Mouse (Mus musculus) G1E-ER4 (cell line): ENCODE data around the gene Pik3c2g. TPM values are rescaled to one million over a fixed set of nuclear protein-coding genes. Genes with fewer than 3 reads are reported as not detected.

Experiments
- GATA1 ChIP-seq: IDR thresholded peaks from one replicate; pipeline ENCODE4 v1.8.0; 2012; ENCODE audit warnings: low read length, inconsistent platforms
- polyA plus RNA-seq: library from polyadenylated mRNA; stranded (reverse); fragments of >175 nt; gene quantifications from 2 replicates; pipeline ENCODE4 v1.2.3, GENCODE M21; 2012

Gene Pik3c2g
- polyA plus RNA-seq, 1 experiment: not detected

- no peak for TF ChIP-seq GATA1
Observed at GRCm38 (mm10) chr6:139908997-139909669, 322.1 kb downstream of the Pik3c2g start.

- no peak for TF ChIP-seq GATA1
Observed at GRCm38 (mm10) chr6:139928766-139929165, 341.7 kb downstream of the Pik3c2g start.

- TF ChIP-seq GATA1: no peak
Observed at GRCm38 (mm10) chr6:139934861-139935260, 347.8 kb downstream of the Pik3c2g start.

- TF ChIP-seq GATA1: no peak
Observed at GRCm38 (mm10) chr6:139947106-139947879, 360.3 kb downstream of the Pik3c2g start.

GRCm38 (mm10) chr6:139953596-139953995, 366.6 kb downstream of the Pik3c2g start:
- no peak for TF ChIP-seq GATA1

- TF ChIP-seq GATA1: no peak
Observed at GRCm38 (mm10) chr6:139957531-139958241, 370.7 kb downstream of the Pik3c2g start.

GRCm38 (mm10) chr6:139963775-139964174, 376.8 kb downstream of the Pik3c2g start:
- no peak for TF ChIP-seq GATA1

GRCm38 (mm10) chr6:139964895-139965294, 377.9 kb downstream of the Pik3c2g start:
- TF ChIP-seq GATA1: no peak

- TF ChIP-seq GATA1: no peak
Observed at GRCm38 (mm10) chr6:139966684-139967083, 379.7 kb downstream of the Pik3c2g start.

- no peak for TF ChIP-seq GATA1
Observed at GRCm38 (mm10) chr6:139971608-139972298, 384.7 kb downstream of the Pik3c2g start.

GRCm38 (mm10) chr6:139974668-139975067, 387.6 kb downstream of the Pik3c2g start:
- no peak for TF ChIP-seq GATA1

GRCm38 (mm10) chr6:139978114-139978513, 391.1 kb downstream of the Pik3c2g start:
- no peak for TF ChIP-seq GATA1

GRCm38 (mm10) chr6:139981061-139981460, 394.0 kb downstream of the Pik3c2g start:
- TF ChIP-seq GATA1: no peak

GRCm38 (mm10) chr6:139984069-139984468, 397.0 kb downstream of the Pik3c2g start:
- TF ChIP-seq GATA1: no peak

- no peak for TF ChIP-seq GATA1
Observed at GRCm38 (mm10) chr6:139986564-139986963, 399.5 kb downstream of the Pik3c2g start.

GRCm38 (mm10) chr6:139989075-139989474, 402.1 kb downstream of the Pik3c2g start:
- no peak for TF ChIP-seq GATA1
